Mouse (Mus musculus): ENCODE data around the gene Hspg2.

Gene Hspg2

GRCm38 (mm10) chr4:137461981-137462690 is 6.4 kb upstream of the Hspg2 start:
- DNase-seq = no peak

DNA sequence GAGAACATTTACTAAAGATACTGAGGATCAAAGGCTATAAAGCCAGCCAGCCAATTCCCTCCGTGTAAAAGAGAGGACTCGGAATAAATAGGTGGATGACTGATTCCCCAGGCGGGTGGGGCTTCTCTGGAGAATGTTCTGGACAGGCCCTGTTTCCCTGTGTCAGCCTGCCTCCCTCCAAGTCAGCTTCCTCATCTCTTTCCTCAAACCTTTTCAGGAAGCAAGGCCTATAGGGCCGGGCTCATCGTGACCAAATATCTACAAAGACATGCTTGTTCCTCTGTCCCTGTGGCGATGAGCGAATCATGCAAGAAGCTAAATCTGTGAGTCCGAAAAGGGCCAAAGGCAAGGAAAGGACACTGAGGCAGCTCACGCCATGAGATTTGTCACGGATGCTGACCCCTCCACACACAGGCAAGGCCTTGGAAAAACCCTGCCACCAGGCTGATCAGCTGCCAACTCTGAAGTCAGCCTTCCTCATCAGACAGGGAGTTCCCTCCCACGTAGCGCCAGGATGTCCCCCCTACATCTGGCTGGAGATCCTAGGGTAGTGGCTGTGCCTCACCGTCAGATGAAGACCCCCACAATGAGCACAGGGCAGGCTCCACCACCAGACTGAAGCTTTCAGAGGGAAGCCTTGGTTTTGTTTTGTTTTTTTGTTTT is 3.3 kb upstream of the Hspg2 start:
- peak in 1 of 2 experiments; percentile 25 for DNase-seq

DNA sequence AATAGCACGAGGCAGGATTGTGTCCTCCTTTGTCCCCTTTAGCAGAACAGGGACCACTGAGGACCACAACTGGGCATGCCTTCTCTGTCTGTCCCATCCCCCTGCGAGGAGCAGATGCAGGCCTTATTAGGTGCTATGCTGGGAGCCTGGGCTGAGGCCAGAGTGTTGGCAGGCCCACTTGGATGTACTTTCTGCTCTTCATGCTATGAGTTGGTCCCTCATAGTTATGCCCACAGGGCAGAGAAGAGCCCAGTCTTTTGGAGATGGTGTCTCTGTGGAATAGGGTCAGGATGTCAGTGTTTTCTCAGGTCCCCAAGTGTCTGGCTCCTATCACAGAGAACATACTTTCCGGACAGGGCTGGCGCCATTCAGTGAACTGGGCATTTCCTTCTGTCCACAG is 1.6 kb upstream of the Hspg2 start:
- DNase-seq = peak in 1 of 2 experiments; percentile 66

DNA sequence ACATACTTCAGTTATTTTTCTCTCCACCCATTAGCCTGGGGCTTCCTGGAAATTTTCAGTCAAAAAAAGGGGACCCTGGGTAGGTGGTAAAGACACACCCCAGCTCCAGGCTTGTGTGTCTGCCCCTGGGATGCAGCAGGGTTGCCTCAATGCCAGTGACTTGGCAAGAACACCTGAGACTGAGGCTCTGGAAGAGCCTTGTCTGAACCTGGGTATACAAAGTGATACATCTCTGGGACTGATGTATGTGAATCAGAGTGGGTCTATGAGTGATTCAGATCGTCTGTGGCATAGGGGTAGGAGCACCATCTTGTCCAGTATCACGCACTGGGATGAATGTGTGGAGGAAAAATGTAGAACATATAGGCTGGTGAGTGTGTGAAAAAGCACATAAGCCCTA is 1.0 kb upstream of the Hspg2 start:
- peak in 1 of 2 experiments; percentile 5 for DNase-seq

DNA sequence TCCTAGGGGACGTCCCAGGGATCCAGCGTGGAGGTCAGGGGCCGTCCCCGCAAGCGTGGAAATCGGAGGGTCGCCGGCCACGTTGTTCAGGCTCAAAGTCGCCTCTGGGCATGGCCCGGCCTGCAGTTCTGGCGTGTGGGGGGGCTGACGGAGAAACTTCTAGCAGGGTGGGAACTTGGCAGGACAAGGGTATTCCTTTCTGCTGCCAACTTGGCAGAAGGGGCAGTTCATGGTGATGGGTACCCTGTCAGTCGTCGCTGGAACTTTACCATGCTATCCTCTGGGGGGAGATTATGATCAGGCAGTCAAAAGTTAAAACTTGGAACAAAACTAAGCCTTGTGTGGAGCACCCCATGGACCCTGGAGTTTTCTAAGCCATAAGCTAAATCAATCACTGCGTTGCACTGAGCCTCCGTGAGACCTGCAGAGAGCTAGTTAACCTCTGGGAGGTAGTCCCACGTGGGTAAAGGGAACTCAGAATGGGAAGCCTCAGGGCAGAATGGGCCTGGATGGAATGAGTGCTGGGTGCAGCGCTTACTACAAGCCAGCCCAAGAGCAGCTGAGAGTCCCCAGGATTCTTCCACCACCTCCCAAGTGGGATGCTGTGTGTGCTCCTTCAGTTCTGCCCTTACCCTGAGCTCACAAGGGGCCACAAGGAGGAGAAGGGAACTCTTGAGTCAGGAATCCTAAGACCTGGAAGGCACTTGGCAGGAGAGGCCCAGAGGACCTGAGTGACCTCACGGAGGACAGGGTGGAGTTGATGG is 694 bp downstream of the Hspg2 start:
- DNase-seq = peak; percentile 62 to 78

DNA sequence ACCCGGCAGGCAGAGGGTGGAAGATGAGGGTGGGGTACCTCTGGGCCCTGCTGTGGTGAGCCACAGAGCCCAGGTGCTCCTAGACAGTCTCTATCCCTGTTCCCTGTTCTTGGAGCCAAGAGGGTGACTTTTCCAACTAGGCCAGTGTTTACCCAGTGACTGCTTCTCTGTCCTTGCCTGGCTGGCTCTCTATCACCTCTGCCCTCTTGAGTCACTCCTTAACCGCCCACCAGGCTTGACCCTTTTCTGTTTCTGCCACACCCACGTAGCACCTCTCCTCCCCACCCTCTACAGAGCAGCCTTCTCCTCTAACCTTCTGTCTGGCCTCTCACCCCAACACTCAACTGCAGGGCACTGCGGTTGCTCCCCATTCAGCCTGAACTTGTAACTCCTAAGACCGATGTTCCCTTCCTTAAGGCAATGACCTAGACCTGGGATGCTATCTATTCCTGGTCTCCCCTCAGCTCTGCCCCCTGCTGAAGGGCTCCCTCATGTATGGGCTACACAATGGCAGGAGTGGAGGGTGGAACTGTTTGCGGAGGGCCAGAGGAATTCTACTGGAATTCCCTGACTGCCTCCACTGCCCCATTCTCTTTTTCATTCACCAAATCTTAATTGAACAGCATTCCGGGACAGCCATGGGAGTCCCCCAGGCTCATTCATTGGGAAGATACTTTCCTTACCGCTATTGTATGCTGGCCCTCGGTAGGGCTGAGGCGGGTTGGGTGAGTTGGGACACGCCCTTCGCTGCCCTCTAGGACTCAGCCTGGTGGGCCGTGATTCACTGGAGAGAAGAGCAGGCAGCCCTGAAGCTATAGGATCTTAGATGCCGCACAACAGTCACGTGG is 1.5 kb downstream of the Hspg2 start:
- no peak for DNase-seq

DNA sequence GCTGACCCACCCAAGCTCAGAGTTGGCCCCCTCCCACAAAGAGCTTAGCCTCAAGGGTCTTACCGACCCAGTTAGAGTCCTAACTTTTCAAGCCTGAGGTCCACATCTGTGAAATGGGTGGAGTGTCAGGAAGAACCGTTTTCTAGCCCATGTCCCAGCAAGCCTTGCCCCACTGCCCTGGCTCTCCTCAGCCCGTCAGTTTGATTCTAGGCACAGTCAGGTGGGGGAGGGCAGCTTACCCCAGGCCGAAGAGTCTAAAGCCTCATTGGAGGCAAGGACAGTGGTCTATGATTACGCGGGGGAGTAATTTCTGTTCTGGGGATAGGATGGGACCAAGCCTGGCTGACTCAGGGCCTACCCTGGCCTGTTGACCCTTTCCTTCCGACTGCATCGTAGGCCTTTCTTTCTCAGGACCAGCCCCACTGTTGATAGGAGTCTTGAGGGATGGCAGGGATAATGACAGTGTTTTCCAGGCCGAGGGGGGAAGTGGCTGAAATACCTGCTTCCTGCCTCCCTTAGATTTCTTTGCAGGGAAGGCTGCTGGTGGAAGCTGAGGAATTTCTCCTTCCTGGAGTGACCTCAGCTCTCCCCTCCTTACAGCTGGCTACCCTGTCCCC is 2.2 kb downstream of the Hspg2 start:
- no peak for DNase-seq

GRCm38 (mm10) chr4:137471326-137471725 is 2.8 kb downstream of the Hspg2 start:
- no peak for DNase-seq

DNA sequence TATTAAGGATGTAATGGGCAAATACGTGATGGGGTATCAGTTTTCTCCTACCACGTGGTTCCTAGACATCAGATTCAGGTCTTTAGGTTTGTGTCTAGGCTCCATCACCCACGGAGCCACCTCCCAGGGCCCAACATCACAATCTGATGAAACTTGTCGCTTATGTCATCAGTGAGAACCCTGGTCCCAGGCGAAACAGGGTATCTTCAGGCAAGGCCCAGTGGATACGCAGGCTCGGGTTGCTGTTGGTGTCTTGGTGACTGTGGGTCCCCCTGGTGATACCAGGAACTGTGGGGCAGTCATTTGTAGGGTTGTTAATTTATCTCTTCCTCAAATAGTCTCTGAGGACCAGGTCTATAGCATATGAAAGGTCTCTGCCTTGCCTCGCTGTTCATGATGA is 4.7 kb downstream of the Hspg2 start:
- DNase-seq = no peak

- DNase-seq = no peak
Measured at GRCm38 (mm10) chr4:137473701-137474388, 5.3 kb downstream of the Hspg2 start.

GRCm38 (mm10) chr4:137474694-137475093 is 6.1 kb downstream of the Hspg2 start:
- no peak for DNase-seq

- DNase-seq = no peak
Measured at GRCm38 (mm10) chr4:137475271-137476050, 6.9 kb downstream of the Hspg2 start.

GRCm38 (mm10) chr4:137476065-137476760 is 7.6 kb downstream of the Hspg2 start:
- DNase-seq = no peak

GRCm38 (mm10) chr4:137476761-137477237 is 8.2 kb downstream of the Hspg2 start:
- DNase-seq = peak; percentile 62 to 72

DNA sequence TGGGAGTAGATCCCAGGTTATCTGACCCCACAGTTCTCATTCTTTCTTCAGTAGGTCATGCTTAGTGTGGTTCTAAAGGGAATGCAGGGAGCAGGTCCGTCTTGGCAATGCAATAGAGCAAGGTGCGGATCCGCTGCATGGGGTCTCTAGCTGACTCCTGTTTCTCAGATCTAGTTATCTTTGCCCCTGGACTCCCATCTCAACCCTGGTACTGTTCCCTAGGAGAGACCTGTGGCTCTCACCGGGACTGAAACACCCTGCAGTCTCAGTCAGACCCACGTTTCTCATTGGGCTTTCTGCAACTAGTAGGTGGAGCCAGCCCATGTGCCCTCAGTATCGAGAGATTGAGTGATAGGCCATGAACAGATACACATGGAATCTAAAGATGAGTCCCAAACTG is 9.0 kb downstream of the Hspg2 start:
- no peak for DNase-seq

DNA sequence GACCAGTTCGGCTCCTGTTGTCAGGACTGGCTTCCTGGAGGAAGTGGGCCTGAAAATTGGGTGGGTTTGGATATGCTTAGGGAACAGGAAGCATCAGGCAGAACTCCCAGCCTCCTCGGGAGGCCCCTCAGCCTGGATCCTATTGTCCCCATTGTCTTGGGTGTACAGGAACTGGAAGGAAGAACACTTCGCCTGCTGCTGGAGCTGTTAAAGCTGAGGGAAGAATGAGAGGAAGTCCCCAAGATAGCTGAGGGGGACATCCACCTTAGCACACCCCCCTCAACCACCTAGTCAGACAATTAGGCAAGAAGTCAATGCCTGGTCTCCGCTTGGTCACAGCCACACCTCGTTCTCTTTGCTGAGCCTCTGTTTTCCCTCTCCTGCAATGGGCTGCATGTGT is 9.7 kb downstream of the Hspg2 start:
- no peak for DNase-seq

DNA sequence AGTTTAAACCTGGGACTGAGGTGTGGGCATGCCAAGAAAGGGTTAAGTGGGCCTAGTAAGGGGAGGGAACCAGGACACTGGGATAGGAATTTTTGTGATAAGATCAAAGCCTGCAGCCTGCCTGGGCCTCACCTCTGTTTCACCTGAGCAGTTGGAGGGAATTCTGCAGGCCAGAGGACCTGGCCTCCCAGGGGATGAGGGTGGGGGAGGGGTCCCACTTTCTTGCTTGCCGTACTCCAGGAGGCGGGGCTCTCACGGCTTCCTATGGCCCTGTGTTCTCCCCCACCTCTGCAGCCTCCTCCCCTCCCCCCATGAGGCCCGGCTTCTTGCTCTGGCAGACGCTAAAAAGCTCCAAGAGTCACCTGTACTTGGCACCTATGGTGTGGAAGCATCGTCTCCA is 11.2 kb downstream of the Hspg2 start:
- peak in 1 of 2 experiments; percentile 35 for DNase-seq

DNA sequence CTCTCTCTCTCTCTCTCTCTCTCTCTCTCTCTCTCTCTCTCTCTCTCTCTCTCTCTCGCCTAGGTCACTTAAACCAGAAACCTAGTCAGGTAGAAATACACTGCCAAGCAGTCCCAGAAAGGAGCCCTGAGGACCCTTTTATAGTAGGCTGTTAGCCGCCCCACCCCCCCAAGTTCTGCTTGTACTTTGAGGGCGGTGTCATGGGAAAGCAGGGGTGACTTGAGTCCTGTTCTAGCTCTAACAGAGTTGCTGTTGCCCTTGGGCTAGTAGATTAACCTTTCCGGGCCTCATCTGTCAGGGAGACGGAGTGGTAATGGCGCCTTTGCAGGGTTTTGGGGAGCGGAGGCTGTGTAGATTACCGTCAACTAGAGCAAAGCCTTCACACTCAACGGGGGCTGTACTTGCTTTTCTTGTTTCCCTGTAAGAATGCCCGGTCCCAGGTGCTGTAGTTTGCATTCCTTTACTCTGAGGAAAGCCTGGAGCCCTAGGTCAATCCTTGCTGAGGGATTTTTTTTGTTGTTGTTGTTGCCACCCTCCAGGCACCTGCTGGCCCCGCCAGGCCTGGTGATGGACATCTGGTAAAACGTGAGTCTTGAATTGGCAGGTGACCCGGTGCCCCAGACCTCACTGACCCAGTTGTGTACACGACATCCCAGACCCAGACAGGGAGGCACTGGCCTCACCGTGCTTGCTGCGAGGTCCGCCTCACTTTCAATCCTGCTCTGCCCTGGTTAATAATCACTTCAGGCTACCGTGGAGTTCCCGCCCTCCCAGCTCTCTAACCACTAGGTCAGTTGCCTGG is 11.8 kb downstream of the Hspg2 start:
- no peak for DNase-seq

DNA sequence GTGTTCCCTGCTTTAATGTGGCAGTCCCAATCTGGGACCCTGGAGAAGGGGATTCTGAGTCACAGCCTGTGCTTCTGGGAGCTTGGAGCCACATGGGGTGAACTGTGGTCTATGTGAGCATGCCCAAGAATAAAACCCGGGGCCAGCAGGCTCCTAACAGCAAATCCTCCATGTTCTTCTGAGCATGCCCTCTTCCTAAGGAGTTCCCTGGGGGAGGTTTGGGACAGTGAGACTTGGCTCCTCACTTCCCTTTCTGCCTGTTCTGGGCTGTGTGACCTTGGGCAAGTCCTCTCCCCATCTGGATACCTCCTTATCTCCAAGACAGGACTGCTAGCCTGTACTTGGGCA is 12.4 kb downstream of the Hspg2 start:
- DNase-seq = no peak
